Mouse (Mus musculus): Measurements from ENCODE around the gene Tut1.

Tut1 gene

GRCm38 (mm10) chr19:8982303-8983149, 28.9 kb downstream of the Tut1 start:
- 61% methylated on average over 5 of the region's 5 CpGs for WGBS

- WGBS: 61% methylated on average over 4 of the region's 4 CpGs
Measured at GRCm38 (mm10) chr19:8983150-8983650, 29.6 kb downstream of the Tut1 start.

GRCm38 (mm10) chr19:8984255-8984868, 30.7 kb downstream of the Tut1 start:
- 12% methylated on average over 7 of the region's 7 CpGs for WGBS

GRCm38 (mm10) chr19:8985891-8986290, 32.2 kb downstream of the Tut1 start:
- WGBS: 73% methylated on average over 5 of the region's 5 CpGs

- WGBS: 87% methylated on average over 2 of the region's 2 CpGs
Measured at GRCm38 (mm10) chr19:8987816-8988215, 34.2 kb downstream of the Tut1 start.

- 59% methylated on average over 15 of the region's 15 CpGs for WGBS
Measured at GRCm38 (mm10) chr19:8988346-8989065, 34.9 kb downstream of the Tut1 start.

- WGBS: 1% methylated on average over 42 of the region's 42 CpGs
Measured at GRCm38 (mm10) chr19:8989066-8989566, 35.5 kb downstream of the Tut1 start, which contains the start of gene Ahnak. Gene Ahnak, plus strand, starts transcription at chr19:8989284.

GRCm38 (mm10) chr19:8989567-8990431, 36.2 kb downstream of the Tut1 start:
- WGBS: under 1% methylated on average over 53 of the region's 53 CpGs

- WGBS: 32% methylated on average over 15 of the region's 15 CpGs
Measured at GRCm38 (mm10) chr19:8990432-8991102, 36.9 kb downstream of the Tut1 start.

GRCm38 (mm10) chr19:8991245-8991870, 37.7 kb downstream of the Tut1 start:
- WGBS: 79% methylated on average over 4 of the region's 4 CpGs

GRCm38 (mm10) chr19:8991871-8992735, 38.5 kb downstream of the Tut1 start:
- 77% methylated on average over 13 of the region's 13 CpGs for WGBS

- 41% methylated on average over 12 of the region's 12 CpGs for WGBS
Measured at GRCm38 (mm10) chr19:8992769-8993624, 39.4 kb downstream of the Tut1 start.

- WGBS: 70% methylated on average over 2 of the region's 2 CpGs
Measured at GRCm38 (mm10) chr19:8993625-8993912, 39.9 kb downstream of the Tut1 start.

- 75% methylated on average over 10 of the region's 10 CpGs for WGBS
Measured at GRCm38 (mm10) chr19:8994813-8995607, 41.4 kb downstream of the Tut1 start.

- 72% methylated on average over 6 of the region's 6 CpGs for WGBS
Measured at GRCm38 (mm10) chr19:8996601-8997000, 43.0 kb downstream of the Tut1 start.

GRCm38 (mm10) chr19:8997546-8997945, 43.9 kb downstream of the Tut1 start:
- WGBS: 25% methylated on average over 4 of the region's 4 CpGs

GRCm38 (mm10) chr19:8998546-8998945, 44.9 kb downstream of the Tut1 start:
- 69% methylated on average over 6 of the region's 6 CpGs for WGBS
